Mouse (Mus musculus): Measurements from ENCODE around the gene Ercc6.

DNA sequence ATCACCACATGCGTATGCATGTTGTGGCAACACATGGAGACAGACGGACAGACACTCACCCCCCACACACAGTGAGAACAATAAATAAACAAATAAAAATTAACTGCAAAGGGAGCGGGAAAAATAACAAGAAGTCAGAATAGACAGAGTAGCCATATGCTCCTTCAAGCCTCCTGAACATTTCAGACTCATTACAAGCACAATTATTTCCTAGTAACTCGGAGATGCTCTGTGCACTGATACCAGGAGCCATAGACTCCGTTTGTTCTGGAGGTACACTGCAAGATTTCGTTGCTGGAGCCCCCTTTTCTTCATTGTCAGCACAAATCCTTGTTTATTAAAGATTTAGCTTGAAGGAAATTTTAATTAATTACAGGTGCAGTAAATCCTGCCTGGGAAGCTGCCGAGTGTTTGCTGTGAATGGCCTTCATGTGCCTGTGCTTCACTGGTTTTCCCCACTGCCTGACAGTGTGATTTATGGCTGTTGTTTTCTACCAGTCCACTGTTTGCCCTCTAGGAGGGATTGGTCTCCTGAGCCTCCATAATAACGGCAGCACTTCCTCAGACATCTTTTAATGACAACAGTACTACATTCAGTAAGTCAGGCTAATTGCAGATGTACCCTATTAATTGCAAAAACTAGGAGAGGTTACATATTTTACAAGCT is 41.7 kb downstream of the Ercc6 start:
- TF ChIP-seq POLR2A (IDR thresholded peaks at IDR 0.05; ENCODE audit: control insufficient read depth, extremely low read depth, insufficient read depth, low read length, poor library complexity): no peak
- TF ChIP-seq CTCF (IDR thresholded peaks at IDR 0.05; ENCODE audit: borderline replicate concordance, control insufficient read depth, extremely low read depth, insufficient read depth, low read length, poor library complexity): no peak
